Mouse (Mus musculus): Measurements from ENCODE around the gene Kifap3. TPM values are rescaled to one million over a fixed set of nuclear protein-coding genes. Genes with fewer than 3 reads are reported as not detected.

Gene Kifap3
- polyA plus RNA-seq, 1 experiment from 2014 or later = 39.7 TPM

DNA sequence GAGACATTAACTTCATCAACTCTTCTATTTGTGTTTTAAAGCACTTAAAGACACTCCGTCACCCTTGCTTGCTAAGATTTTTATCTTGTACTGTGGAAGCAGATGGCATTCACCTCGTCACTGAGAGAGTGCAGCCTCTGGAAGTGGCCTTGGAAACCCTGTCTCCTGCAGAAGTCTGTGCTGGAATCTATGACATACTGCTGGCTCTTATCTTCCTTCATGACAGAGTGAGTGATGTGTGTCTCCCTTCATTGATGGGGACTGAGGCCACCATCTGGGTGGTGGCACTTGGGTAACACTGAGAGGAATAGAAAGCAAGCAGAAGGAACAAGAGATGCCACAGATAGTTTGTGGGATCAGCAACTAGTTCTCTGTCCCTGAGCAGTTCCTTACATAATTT is 155.2 kb downstream of the Kifap3 start:
- Histone ChIP-seq H3K4me3 (no peak overlapping the region), H3K27me3 (ENCODE audit: low read depth, poor library complexity, severe bottlenecking) (no peaks in the 10 kb centered on the region), H3K4me1 (peaks cover 11% of the 10 kb centered on the region), H3K36me3 (peaks cover 62% of the 10 kb centered on the region), H3K9me3 (replicated peaks) (no peaks in the 10 kb centered on the region), H3K27ac (no peak overlapping the region)
- WGBS = 88% methylated on average over 2 of the region's 2 CpGs
- DNase-seq (ENCODE audit: low spot score) = no peak

DNA sequence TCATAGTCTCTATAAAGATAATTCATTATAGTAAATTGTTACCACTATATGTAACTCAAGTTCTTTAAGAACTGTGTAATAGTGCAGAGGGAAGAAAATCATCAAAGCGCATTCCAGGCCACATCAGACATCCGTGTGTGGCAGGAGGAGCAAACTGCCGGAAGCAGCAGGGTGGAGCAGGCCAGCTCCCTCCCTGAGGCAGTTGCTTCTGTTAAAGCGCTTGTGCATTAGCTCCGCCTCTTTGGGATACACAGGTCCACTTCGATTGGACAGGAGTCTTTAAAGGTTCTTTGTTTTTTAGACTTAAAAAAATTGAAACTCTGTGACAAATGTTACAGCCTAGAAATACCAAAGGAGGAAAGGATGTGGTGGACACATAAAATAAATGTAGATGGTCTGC is 162.7 kb downstream of the Kifap3 start:
- Histone ChIP-seq H3K4me1 (no peaks in the 10 kb centered on the region), H3K27ac (no peak overlapping the region), H3K4me3 (no peak overlapping the region), H3K36me3 (peaks cover 96% of the 10 kb centered on the region), H3K9me3 (replicated peaks) (no peaks in the 10 kb centered on the region), H3K27me3 (ENCODE audit: low read depth, poor library complexity, severe bottlenecking) (no peaks in the 10 kb centered on the region)
- no peak for DNase-seq (ENCODE audit: low spot score)
- 82% methylated on average over 6 of the region's 6 CpGs for whole genome bisulfite sequencing

GRCm38 (mm10) chr1:163953396-163953795 is 174.0 kb downstream of the Kifap3 start:
- H3K27ac ChIP-seq = no peak overlapping the region
- no peak overlapping the region for H3K4me3 ChIP-seq
- no peaks in the 10 kb centered on the region for H3K4me1 ChIP-seq
- H3K27me3 ChIP-seq (ENCODE audit: low read depth, poor library complexity, severe bottlenecking) = no peaks in the 10 kb centered on the region
- peaks cover 100% of the 10 kb centered on the region for H3K36me3 ChIP-seq
- H3K9me3 ChIP-seq (replicated peaks) = no peaks in the 10 kb centered on the region
- DNase-seq (ENCODE audit: low spot score) = no peak
- 91% methylated on average over 2 of the region's 2 CpGs for WGBS

DNA sequence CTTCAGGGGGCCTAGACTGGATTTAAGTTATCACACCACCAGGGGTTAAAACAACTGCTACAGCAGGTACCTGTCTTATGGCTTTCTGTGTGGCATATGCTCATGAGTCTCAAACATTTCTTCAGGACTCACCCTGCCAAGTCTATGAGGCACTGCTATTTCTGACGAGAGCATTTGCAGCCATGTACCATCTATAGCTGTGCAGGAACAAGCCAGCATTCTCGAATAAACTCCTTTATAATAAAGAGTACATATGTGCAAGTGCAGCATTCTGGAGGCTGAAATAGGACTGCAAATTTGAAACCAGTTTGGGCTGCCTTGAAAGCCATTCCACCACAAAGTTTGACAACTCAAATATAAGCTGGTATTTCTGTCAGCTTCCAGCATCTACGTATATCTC is 178.7 kb downstream of the Kifap3 start:
- Histone ChIP-seq H3K4me1 (no peaks in the 10 kb centered on the region), H3K36me3 (peaks cover 92% of the 10 kb centered on the region), H3K27me3 (ENCODE audit: low read depth, poor library complexity, severe bottlenecking) (no peaks in the 10 kb centered on the region), H3K9me3 (replicated peaks) (no peaks in the 10 kb centered on the region), H3K27ac (no peak overlapping the region), H3K4me3 (no peak overlapping the region)
- no peak for DNase-seq (ENCODE audit: low spot score)
- WGBS = 89% methylated on average over 3 of the region's 3 CpGs

- Histone ChIP-seq H3K27me3 (ENCODE audit: low read depth, poor library complexity, severe bottlenecking) (no peaks in the 10 kb centered on the region), H3K4me3 (no peak overlapping the region), H3K27ac (no peak overlapping the region), H3K4me1 (no peaks in the 10 kb centered on the region), H3K9me3 (replicated peaks) (no peaks in the 10 kb centered on the region), H3K36me3 (peaks cover 88% of the 10 kb centered on the region)
- DNase-seq (ENCODE audit: low spot score) = no peak
- 92% methylated on average over 10 of the region's 10 CpGs for WGBS
These were observed 184.8 kb downstream of the Kifap3 start for GRCm38 (mm10) chr1:163964008-163964689.

Other genes starting within 250 kb of the Kifap3 start
- gene Mettl11b, start 54.4 kb upstream of the Kifap3 start, polyA plus RNA-seq (2016; fragmentation: Nextera tagmentation; extraction: Ambion mirVana) = 0.08 TPM in 1 of 2 replicates, not detected in the other
- 17.9 and 21.1 TPM in 2 replicates for gene Scyl3, start 149.5 kb downstream of the Kifap3 start, polyA plus RNA-seq (2016; fragmentation: Nextera tagmentation; extraction: Ambion mirVana)
- 46.9 and 49.3 TPM in 2 replicates for gene BC055324, start 215.2 kb downstream of the Kifap3 start, polyA plus RNA-seq (2016; fragmentation: Nextera tagmentation; extraction: Ambion mirVana)
- gene Mettl18, start 215.3 kb downstream of the Kifap3 start, polyA plus RNA-seq (2016; fragmentation: Nextera tagmentation; extraction: Ambion mirVana) = 10.4 and 12.0 TPM in 2 replicates

Measured in limb, embryonic 10.5 days (tissue).